Mouse (Mus musculus) lung, postnatal 0 days (tissue): ENCODE measurements around the gene Nol4l.

Experiments used
- CTCF ChIP-seq: IDR thresholded peaks from 2 replicates; pipeline ENCODE4 v1.5.1; 2016; ENCODE audit warnings: antibody characterized with exemption, mild to moderate bottlenecking
- EP300 ChIP-seq: IDR thresholded peaks from 2 replicates; pipeline ENCODE4 v1.6.1; 2016; ENCODE audit warnings: antibody characterized with exemption, mild to moderate bottlenecking, control low read depth

GRCm38 (mm10) chr2:153481108-153481860 is 48.5 kb downstream of the Nol4l start:
- no peak for TF ChIP-seq CTCF
- no peak for TF ChIP-seq EP300
